Mouse (Mus musculus) intestine, embryonic 14.5 days (tissue): ENCODE measurements around the gene Sigmar1. TPM values are rescaled to one million over a fixed set of nuclear protein-coding genes. Genes with fewer than 3 reads are reported as not detected.
"Not testable (repeated sequence)": the region's sequence is repeated elsewhere in the genome, so short reads cannot be mapped to it uniquely, and the experiment has no call there.

Experiments used
- ATAC-seq: fragments of 200-750 bp; cut with Nextera tagmentation; replicated peaks from 2 replicates; pipeline ENCODE4 v1.8.0; 2017; ENCODE audit warnings: low read depth, moderate number of reproducible peaks, moderate TSS enrichment, moderate library complexity; ENCODE audit not compliant: low FRiP score, low TSS enrichment
- DNase-seq: peaks from one replicate; pipeline ENCODE4 v3.0.0-alpha.2; 2018; ENCODE audit warnings: low spot score
- H3K27ac ChIP-seq: fragments of 300-500 bp; sonication (generic); 2 replicates; pipeline ENCODE4 v1.5.1; 2014; ENCODE audit warnings: low read depth, mild to moderate bottlenecking, control low read depth
- H3K27me3 ChIP-seq: fragments of 300-500 bp; sonication (generic); replicated peaks from 2 replicates; pipeline ENCODE4 v1.6.1; 2014; ENCODE audit warnings: low read length, control low read depth; ENCODE audit not compliant: control insufficient read depth, insufficient read depth
- H3K36me3 ChIP-seq: fragments of 300-500 bp; sonication (generic); 2 replicates; pipeline ENCODE4 v1.6.1; 2014; ENCODE audit warnings: low read length, control low read depth; ENCODE audit not compliant: control insufficient read depth, insufficient read depth
- H3K4me1 ChIP-seq: fragments of 300-500 bp; sonication (generic); replicated peaks from 2 replicates; pipeline ENCODE4 v1.6.1; 2014; ENCODE audit warnings: low read length, control low read depth, mixed read lengths; ENCODE audit not compliant: control insufficient read depth, insufficient read depth
- H3K4me2 ChIP-seq: fragments of 300-500 bp; sonication (generic); 2 replicates; pipeline ENCODE4 v1.6.1; 2014; ENCODE audit warnings: low read length
- H3K4me3 ChIP-seq: fragments of 300-500 bp; sonication (generic); 2 replicates; pipeline ENCODE4 v1.5.1; 2014; ENCODE audit warnings: low read depth, low read length, control low read depth, mixed read lengths
- H3K9ac ChIP-seq: fragments of 300-500 bp; sonication (generic); 2 replicates; pipeline ENCODE4 v1.6.1; 2014; ENCODE audit warnings: mild to moderate bottlenecking, low read length
- H3K9me3 ChIP-seq: fragments of 300-500 bp; sonication (generic); 2 replicates; pipeline ENCODE4 v1.6.1; 2016; ENCODE audit warnings: low read length, control low read depth; ENCODE audit not compliant: control insufficient read depth
- WGBS: fragments of 180-500 bp; shearing (Covaris S2); extraction: QIAGEN DNeasy Blood & Tissue Kit; methylation state at CpG from one replicate; pipeline ENCODE4 v1.1.7; 2014; 5-methylcytosine and 5-hydroxymethylcytosine counted together
- polyA plus RNA-seq: library from polyadenylated mRNA; unstranded; fragments of >200 nt; fragmentation: Nextera tagmentation; extraction: Ambion mirVana; gene quantifications from 2 replicates; pipeline ENCODE4 v1.2.1, GENCODE M21; 2014

Gene Sigmar1
- polyA plus RNA-seq, 1 experiment from 2014 or later: 113 TPM

GRCm38 (mm10) chr4:41711705-41712375, 44.1 kb downstream of the Sigmar1 start:
- peak overlapping the region; percentile 56 for H3K4me3 ChIP-seq
- H3K4me2 ChIP-seq: peak overlapping the region; percentile 75
- H3K4me1 ChIP-seq: peaks cover 19% of the 10 kb centered on the region
- H3K27ac ChIP-seq: no peak overlapping the region
- peaks cover 14% of the 10 kb centered on the region for H3K36me3 ChIP-seq
- no peaks in the 10 kb centered on the region for H3K9me3 ChIP-seq
- H3K27me3 ChIP-seq: no peaks in the 10 kb centered on the region
- ATAC-seq (no peak), DNase-seq (no peak)
- H3K9ac ChIP-seq: peak overlapping the region; percentile 74
- WGBS: 81% methylated on average over 16 of the region's 16 CpGs

DNA sequence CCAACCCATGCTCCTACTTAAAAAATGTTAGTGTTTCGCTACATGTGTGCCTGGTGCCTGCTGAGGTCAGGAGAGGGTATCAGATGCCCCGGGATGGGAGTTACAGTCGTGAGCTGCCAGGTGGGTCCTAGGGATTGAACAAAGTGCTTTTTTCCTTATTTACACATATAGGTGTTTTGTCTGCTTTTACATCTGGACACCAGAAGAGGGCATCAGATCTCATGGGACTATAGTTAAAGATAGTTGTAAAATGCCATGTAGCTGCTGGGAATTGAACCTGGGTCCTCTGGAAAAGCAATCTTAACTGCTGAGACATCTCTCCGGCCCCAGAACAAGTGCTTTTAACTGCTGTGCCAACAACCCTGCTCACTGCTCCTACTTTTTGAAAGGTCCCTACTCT, 45.7 kb downstream of the Sigmar1 start:
- Histone ChIP-seq H3K36me3 (peaks cover 9% of the 10 kb centered on the region), H3K27me3 (peaks cover 2% of the 10 kb centered on the region; the same call in 1 of the 2 replicates), H3K4me3 (no peak overlapping the region), H3K4me2 (no peak overlapping the region), H3K9ac (no peak overlapping the region), H3K27ac (no peak overlapping the region), H3K9me3 (no peaks in the 10 kb centered on the region), H3K4me1 (peaks cover 22% of the 10 kb centered on the region)
- ATAC-seq (no peak), DNase-seq (no peak)
- WGBS: 62% methylated on average over 4 of the region's 4 CpGs

- 36% methylated on average over 8 of the region's 8 CpGs for WGBS
- no peaks in the 10 kb centered on the region for H3K9me3 ChIP-seq
- H3K9ac ChIP-seq: no peak overlapping the region
- peaks cover 3% of the 10 kb centered on the region; the same call in 1 of the 2 replicates for H3K27me3 ChIP-seq
- peaks cover 17% of the 10 kb centered on the region for H3K4me1 ChIP-seq
- ATAC-seq (peak; percentile 10; the same call in 1 of the 2 replicates), DNase-seq (peak; percentile 64)
- no peak overlapping the region for H3K27ac ChIP-seq
- peaks cover 9% of the 10 kb centered on the region for H3K36me3 ChIP-seq
- no peak overlapping the region for H3K4me3 ChIP-seq
- no peak overlapping the region for H3K4me2 ChIP-seq
These were observed 47.7 kb downstream of the Sigmar1 start for GRCm38 (mm10) chr4:41708192-41708745.

GRCm38 (mm10) chr4:41707011-41707535, 48.9 kb downstream of the Sigmar1 start:
- WGBS: 3% methylated on average over 13 of the region's 13 CpGs
- Histone ChIP-seq H3K4me1 (peaks cover 10% of the 10 kb centered on the region), H3K4me2 (0 out of 2 replicates have a peak overlapping the region, but pooled peaks have one; percentile 2), H3K27ac (no peak overlapping the region), H3K27me3 (peaks cover 3% of the 10 kb centered on the region; the same call in 1 of the 2 replicates), H3K4me3 (no peak overlapping the region), H3K9me3 (no peaks in the 10 kb centered on the region), H3K9ac (no peak overlapping the region), H3K36me3 (peaks cover 8% of the 10 kb centered on the region)
- peak; percentile 81 for DNase-seq
- ATAC-seq: peak; percentile 75

GRCm38 (mm10) chr4:41705922-41706754, 49.8 kb downstream of the Sigmar1 start:
- Histone ChIP-seq H3K9ac (no peak overlapping the region), H3K4me1 (peaks cover 3% of the 10 kb centered on the region; the same call in 1 of the 2 replicates), H3K4me2 (no peak overlapping the region), H3K36me3 (no peaks in the 10 kb centered on the region), H3K9me3 (no peaks in the 10 kb centered on the region), H3K27me3 (peaks cover 3% of the 10 kb centered on the region; the same call in 1 of the 2 replicates), H3K4me3 (no peak overlapping the region), H3K27ac (no peak overlapping the region)
- ATAC-seq: no peak
- WGBS: 69% methylated on average over 19 of the region's 19 CpGs
- DNase-seq: no peak

DNA sequence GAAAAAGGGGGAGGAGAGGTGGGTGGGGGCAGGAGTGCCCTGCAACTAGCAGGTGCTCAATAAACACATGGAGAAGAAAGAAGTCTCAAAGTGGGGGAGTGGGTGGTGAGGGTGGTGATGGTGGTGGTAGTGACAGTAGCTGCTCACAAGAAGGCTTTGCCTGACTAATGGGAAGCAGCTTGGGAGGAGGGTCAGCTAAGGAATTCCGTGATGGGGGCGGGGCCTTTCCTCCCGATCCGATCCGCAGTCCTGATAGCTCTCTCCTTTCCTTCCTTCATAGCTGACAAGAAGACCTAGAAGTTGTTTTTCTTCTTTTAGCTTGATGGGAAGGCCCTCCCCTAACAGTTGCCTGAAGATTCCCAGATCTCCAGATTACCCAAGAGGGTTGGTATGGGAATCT, 51.3 kb downstream of the Sigmar1 start:
- ATAC-seq: no peak
- WGBS: 15% methylated on average over 5 of the region's 5 CpGs
- Histone ChIP-seq H3K9me3 (no peaks in the 10 kb centered on the region), H3K27ac (no peak overlapping the region), H3K27me3 (peaks cover 3% of the 10 kb centered on the region; the same call in 1 of the 2 replicates), H3K9ac (no peak overlapping the region), H3K4me1 (peaks cover 3% of the 10 kb centered on the region; the same call in 1 of the 2 replicates), H3K36me3 (no peaks in the 10 kb centered on the region), H3K4me3 (no peak overlapping the region), H3K4me2 (no peak overlapping the region)
- no peak for DNase-seq

- not testable (repeated sequence) for H3K4me3 ChIP-seq, H3K27ac ChIP-seq, H3K4me1 ChIP-seq, H3K36me3 ChIP-seq, ATAC-seq, H3K9ac ChIP-seq, H3K27me3 ChIP-seq, H3K4me2 ChIP-seq, DNase-seq, H3K9me3 ChIP-seq
- 58% methylated on average over 2 of the region's 2 CpGs for WGBS
These were observed 53.7 kb downstream of the Sigmar1 start for GRCm38 (mm10) chr4:41702226-41702625.

DNA sequence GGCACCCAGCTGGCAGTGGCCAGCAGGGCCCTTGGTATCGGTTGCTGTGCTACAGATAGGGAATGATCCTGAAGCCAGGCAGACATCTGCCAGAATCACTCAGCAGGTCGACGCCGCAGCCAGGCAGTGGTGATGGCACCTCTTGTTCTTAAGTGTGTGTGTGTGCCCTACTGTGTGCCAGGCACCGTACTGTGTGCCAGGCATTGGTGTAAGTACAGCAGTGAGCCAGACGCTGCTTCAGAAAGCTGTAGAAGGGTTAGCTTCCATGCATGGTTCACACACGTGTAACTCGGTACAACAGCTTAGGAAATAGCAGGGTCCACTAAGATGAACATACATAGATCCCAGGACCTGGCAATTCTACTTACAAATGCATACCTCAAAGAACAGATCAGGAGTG, 55.7 kb downstream of the Sigmar1 start:
- H3K4me2 ChIP-seq, H3K27ac ChIP-seq, H3K27me3 ChIP-seq, H3K9ac ChIP-seq, H3K4me1 ChIP-seq, H3K9me3 ChIP-seq, H3K4me3 ChIP-seq, DNase-seq, H3K36me3 ChIP-seq, ATAC-seq: not testable (repeated sequence)
- WGBS: 84% methylated on average over 2 of the region's 8 CpGs
